Mouse (Mus musculus): ENCODE data around the gene P2ry13. TPM values are rescaled to one million over a fixed set of nuclear protein-coding genes. Genes with fewer than 3 reads are reported as not detected.

P2ry13 gene
- polyA plus RNA-seq (2017; shearing (Covaris generic)): 0.89 TPM

DNA sequence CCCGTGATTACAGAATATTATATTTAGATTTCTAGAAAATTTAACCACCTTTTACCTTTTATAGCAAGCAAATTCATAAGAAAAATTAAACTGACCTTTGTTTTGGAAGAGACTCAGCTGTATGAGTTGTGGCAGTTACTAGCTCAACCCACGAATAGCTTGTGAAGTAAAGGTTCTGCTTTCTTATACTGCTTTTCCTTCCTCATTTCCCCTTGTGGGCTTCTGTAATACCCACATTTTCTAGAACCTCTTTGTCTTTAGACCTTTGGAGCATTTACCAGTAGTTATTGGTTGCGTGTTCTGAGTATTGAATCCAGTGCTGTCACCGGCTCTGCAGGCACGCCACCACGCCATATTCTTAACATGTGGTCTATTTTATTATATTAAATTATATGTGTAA lies at the start of gene P2ry13:
Gene P2ry13 (minus strand): TSS at position 156 of the 400 bp plus-strand sequence.

GRCm38 (mm10) chr3:59194938-59195337 lies 15.7 kb downstream of the P2ry13 start, which contains the start of gene Gpr87:
Gene Gpr87 (minus strand): TSS chr3:59195104.

Other genes with a start within 250 kb of the P2ry13 start
- gene Med12l, start 205.1 kb downstream of the P2ry13 start, polyA plus RNA-seq (2017; shearing (Covaris generic)): 0.59 TPM
- 36.6 TPM for gene Gpr171, start 109.1 kb downstream of the P2ry13 start, polyA plus RNA-seq (2017; shearing (Covaris generic))
- 2.3 TPM for gene P2ry14, start 57.3 kb downstream of the P2ry13 start, polyA plus RNA-seq (2017; shearing (Covaris generic))
- gene Gpr87, start 15.8 kb downstream of the P2ry13 start, polyA plus RNA-seq (2017; shearing (Covaris generic)): not detected
- gene P2ry12, start 52.0 kb upstream of the P2ry13 start, polyA plus RNA-seq (2017; shearing (Covaris generic)): not detected
- gene Igsf10, start 133.5 kb upstream of the P2ry13 start, polyA plus RNA-seq (2017; shearing (Covaris generic)): 0.02 TPM

All from CD4-positive, CD25-positive, alpha-beta regulatory T cell (primary cell).